Mouse (Mus musculus) C2C12 (cell line): Measurements from ENCODE around the gene H2-D1.

ENCODE experiments used
- CEBPB ChIP-seq: IDR thresholded peaks from one replicate; pipeline ENCODE4 v1.6.1; 2011; ENCODE audit warnings: low read depth, mild to moderate bottlenecking, control low read depth, moderate library complexity
- CTCF ChIP-seq: IDR thresholded peaks from one replicate; pipeline ENCODE4 v1.5.1; 2011; ENCODE audit not compliant: control insufficient read depth, insufficient read depth, insufficient read length
- FOSL1 ChIP-seq: IDR thresholded peaks from one replicate; pipeline ENCODE4 v1.8.0; 2011; ENCODE audit warnings: mild to moderate bottlenecking, low read length; ENCODE audit not compliant: poor library complexity, insufficient read depth, severe bottlenecking
- USF1 ChIP-seq: IDR thresholded peaks from one replicate; pipeline ENCODE4 v1.6.1; 2011; ENCODE audit warnings: low read depth, mild to moderate bottlenecking, control low read depth, moderate library complexity

DNA sequence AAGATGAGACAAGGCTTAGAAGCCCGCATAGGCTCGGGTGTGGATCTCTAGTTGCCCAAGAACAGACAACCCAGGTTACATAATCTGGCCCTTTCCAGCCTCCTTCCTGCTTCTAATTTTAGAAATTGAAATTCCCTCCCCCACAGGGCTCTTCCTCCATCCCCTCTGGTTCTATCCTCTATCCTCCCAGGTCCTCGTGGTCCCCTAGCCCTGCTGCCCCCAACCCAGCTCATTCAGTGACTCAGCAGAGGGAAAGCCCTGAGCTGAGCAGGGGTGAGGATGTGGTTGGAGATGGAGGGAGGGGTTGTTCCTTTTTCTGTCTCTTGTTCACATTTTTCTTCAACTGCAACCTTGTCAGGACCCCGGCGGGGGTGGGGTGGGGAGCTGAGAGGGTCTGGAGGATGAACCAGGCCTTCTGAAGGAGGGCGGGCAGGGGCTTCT, 42.9 kb upstream of the H2-D1 start:
- TF ChIP-seq CTCF = no peak
- no peak for TF ChIP-seq USF1
- no peak for TF ChIP-seq CEBPB
- no peak for TF ChIP-seq FOSL1
